Mouse (Mus musculus) ES-E14 (cell line): ENCODE measurements around the gene St6galnac5. TPM values are rescaled to one million over a fixed set of nuclear protein-coding genes. Genes with fewer than 3 reads are reported as not detected.

Experiments
- DNase-seq: peaks from one replicate; pipeline ENCODE4 v3.0.0-alpha.2; 2013; ENCODE audit warnings: low read depth, low spot score
- H3K27ac ChIP-seq: 2 replicates; pipeline ENCODE4 v1.5.1; 2012; ENCODE audit warnings: low read depth, mild to moderate bottlenecking, low read length, moderate library complexity, mixed read lengths; ENCODE audit not compliant: poor library complexity, insufficient read depth, severe bottlenecking
- H3K36me3 ChIP-seq: 2 replicates; pipeline ENCODE4 v1.6.1; 2012; ENCODE audit warnings: mild to moderate bottlenecking, low read length, moderate library complexity, mixed read lengths; ENCODE audit not compliant: control insufficient read depth, poor library complexity, insufficient read depth, severe bottlenecking
- H3K4me1 ChIP-seq, 2 experiments: fragments of 150-350 bp in 1 of 2; sonication (generic) in 1 of 2; 2 replicates each; pipeline ENCODE4 v1.6.1; 2012; ENCODE audit warnings: low read length in 2 of 2, mild to moderate bottlenecking in 1 of 2, mixed read lengths in 1 of 2; ENCODE audit not compliant: control insufficient read depth in 2 of 2, insufficient read depth in 2 of 2, poor library complexity in 1 of 2
- H3K4me3 ChIP-seq, 2 experiments: fragments of 150-350 bp in 1 of 2; sonication (generic) in 1 of 2; 2 replicates each; pipeline ENCODE4 v1.5.1; 2012; ENCODE audit warnings: low read length in 2 of 2, low read depth in 1 of 2, mild to moderate bottlenecking in 1 of 2, mixed read lengths in 1 of 2; ENCODE audit not compliant: insufficient read depth in 1 of 2, poor library complexity in 1 of 2, severe bottlenecking in 1 of 2
- H3K9ac ChIP-seq: 2 replicates; pipeline ENCODE4 v1.6.1; 2012; ENCODE audit warnings: low read depth, mild to moderate bottlenecking, low read length, mixed read lengths; ENCODE audit not compliant: poor library complexity, insufficient read depth, severe bottlenecking
- H3K9me3 ChIP-seq: fragments of 150-350 bp; sonication (generic); 2 replicates; pipeline ENCODE4 v1.6.1; 2012; ENCODE audit warnings: low read depth, mild to moderate bottlenecking, low read length; ENCODE audit not compliant: control insufficient read depth, insufficient read depth
- CHD2 ChIP-seq: IDR thresholded peaks from 2 replicates; pipeline ENCODE4 v1.6.1; 2014; ENCODE audit warnings: mild to moderate bottlenecking, low read depth, low read length, inconsistent platforms
- HCFC1 ChIP-seq: IDR thresholded peaks from 2 replicates; pipeline ENCODE4 v1.6.1; 2012; ENCODE audit warnings: low read length, inconsistent platforms, borderline replicate concordance; ENCODE audit not compliant: insufficient read depth
- MAFK ChIP-seq: IDR thresholded peaks from 2 replicates; pipeline ENCODE4 v1.6.1; 2014; ENCODE audit warnings: mild to moderate bottlenecking, low read depth, low read length, inconsistent platforms; ENCODE audit not compliant: insufficient read depth
- ZC3H11A ChIP-seq: IDR thresholded peaks from 2 replicates; pipeline ENCODE4 v1.6.1; 2012; ENCODE audit warnings: low read depth, mild to moderate bottlenecking, inconsistent platforms, low read length, borderline replicate concordance
- ZNF384 ChIP-seq: IDR thresholded peaks from 2 replicates; pipeline ENCODE4 v1.6.1; 2012; ENCODE audit warnings: low read depth, low read length, inconsistent platforms
- in situ Hi-C, 2 experiments: fragments of 600-800 bp; cut with MboI; formaldehyde crosslinking; loops; one replicate each; pipeline ENCODE4 v1.15.1; 2025; ENCODE audit warnings: low sequenced_read_pairs in 2 of 2, inconsistent platforms in 1 of 2; ENCODE audit not compliant: unreplicated experiment in 2 of 2
- total RNA-seq: library from RNA; depleted of rRNA; stranded (reverse); fragments of 300-350 nt; gene quantifications from 2 replicates; pipeline ENCODE4 v1.2.3, GENCODE M21; 2012

The St6galnac5 gene
- total RNA-seq, 1 experiment, result 0.27 TPM

GRCm38 (mm10) chr3:152894935-152895334 lies 87.1 kb downstream of the St6galnac5 start:
- TF ChIP-seq HCFC1, result no peak
- no peak for TF ChIP-seq ZC3H11A
- TF ChIP-seq MAFK, result no peak
- no peak for TF ChIP-seq CHD2
- Histone ChIP-seq H3K4me1 (no peaks in the 10 kb centered on the region), H3K36me3 (no peaks in the 10 kb centered on the region), H3K27ac (no peak overlapping the region), H3K9me3 (no peaks in the 10 kb centered on the region), H3K9ac (no peak overlapping the region), H3K4me3 (no peak overlapping the region)
- in situ Hi-C loops, result no loop called here
- DNase-seq, result no peak

DNA sequence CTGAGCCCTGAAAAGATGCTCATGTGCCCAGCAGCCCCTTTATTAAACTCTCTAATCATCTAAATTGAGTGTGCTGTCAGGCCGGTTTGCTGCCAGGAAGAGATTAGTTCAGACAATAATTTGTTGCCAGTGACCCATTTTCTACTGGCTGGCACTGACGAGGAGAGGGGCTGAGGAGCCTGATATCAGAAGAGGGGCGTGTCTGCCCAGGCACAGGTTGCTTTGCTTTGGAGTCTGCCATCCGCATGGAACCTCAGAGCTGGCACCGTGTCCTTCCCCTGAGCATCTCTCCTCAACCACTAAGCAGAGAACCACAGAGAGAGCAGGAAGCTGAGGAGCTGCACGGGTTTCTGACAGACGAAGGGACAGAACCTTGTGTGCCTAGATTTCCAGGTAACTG lies 93.9 kb downstream of the St6galnac5 start:
- Histone ChIP-seq H3K4me3 (no peak overlapping the region), H3K9ac (no peak overlapping the region), H3K27ac (no peak overlapping the region), H3K36me3 (no peaks in the 10 kb centered on the region), H3K4me1 (no peaks in the 10 kb centered on the region), H3K9me3 (no peaks in the 10 kb centered on the region)
- in situ Hi-C loops, result no loop called here
- no peak for TF ChIP-seq ZC3H11A
- TF ChIP-seq MAFK, result no peak
- TF ChIP-seq HCFC1, result no peak
- TF ChIP-seq ZNF384, result no peak
- no peak for TF ChIP-seq CHD2
- DNase-seq, result no peak

- H3K4me3 ChIP-seq, result no peak overlapping the region
- in situ Hi-C loops, result no loop called here
- no peak overlapping the region for H3K9ac ChIP-seq
- no peaks in the 10 kb centered on the region for H3K36me3 ChIP-seq
- TF ChIP-seq ZNF384, result no peak
- no peak for TF ChIP-seq HCFC1
- no peak for TF ChIP-seq ZC3H11A
- TF ChIP-seq CHD2, result no peak
- no peak for TF ChIP-seq MAFK
- no peaks in the 10 kb centered on the region for H3K4me1 ChIP-seq
- H3K27ac ChIP-seq, result no peak overlapping the region
- no peaks in the 10 kb centered on the region for H3K9me3 ChIP-seq
- no peak for DNase-seq
Measured at GRCm38 (mm10) chr3:152886749-152887148, 95.3 kb downstream of the St6galnac5 start.

- in situ Hi-C loops, result no loop called here
- no peak overlapping the region for H3K9ac ChIP-seq
- TF ChIP-seq ZNF384 (no peak), CHD2 (no peak), ZC3H11A (no peak), MAFK (no peak), HCFC1 (no peak)
- no peaks in the 10 kb centered on the region for H3K4me1 ChIP-seq
- H3K27ac ChIP-seq, result no peak overlapping the region
- no peak for DNase-seq
- no peaks in the 10 kb centered on the region for H3K9me3 ChIP-seq
- no peak overlapping the region for H3K4me3 ChIP-seq
- no peaks in the 10 kb centered on the region for H3K36me3 ChIP-seq
Measured at GRCm38 (mm10) chr3:152883556-152883955, 98.5 kb downstream of the St6galnac5 start.

- in situ Hi-C loops, result no loop called here
- Histone ChIP-seq H3K9ac (no peak overlapping the region), H3K4me1 (no peaks in the 10 kb centered on the region), H3K9me3 (no peaks in the 10 kb centered on the region), H3K27ac (no peak overlapping the region), H3K36me3 (no peaks in the 10 kb centered on the region), H3K4me3 (no peak overlapping the region)
- DNase-seq, result no peak
- TF ChIP-seq HCFC1, result no peak
- no peak for TF ChIP-seq ZNF384
- no peak for TF ChIP-seq ZC3H11A
- no peak for TF ChIP-seq MAFK
- no peak for TF ChIP-seq CHD2
Measured at GRCm38 (mm10) chr3:152881706-152882105, 100.3 kb downstream of the St6galnac5 start.
